Mouse (Mus musculus) lung, embryonic 16.5 days (tissue): ENCODE measurements at regions not wholly inside any gene's neighbourhood (a gene's known extent, or its start where the extent isn't known, plus 50 kb on each side); places are given as distances from the start of the nearest gene placed in this dataset.

Source experiments
- ATAC-seq: fragments of 200-750 bp; cut with Nextera tagmentation; 2 replicates; pipeline ENCODE4 v1.8.0; 2017; ENCODE audit warnings: low read depth, mild to moderate bottlenecking, moderate library complexity
- H3K27ac ChIP-seq: fragments of 300-500 bp; sonication (generic); 2 replicates; pipeline ENCODE4 v1.5.1; 2014; ENCODE audit warnings: mild to moderate bottlenecking, control low read depth, low read length
- H3K27me3 ChIP-seq: fragments of 300-500 bp; sonication (generic); 2 replicates; pipeline ENCODE4 v1.6.1; 2014; ENCODE audit warnings: low read depth, low read length, mixed read lengths; ENCODE audit not compliant: control insufficient read depth, insufficient read depth
- H3K36me3 ChIP-seq: fragments of 300-500 bp; sonication (generic); 2 replicates; pipeline ENCODE4 v1.6.1; 2014; ENCODE audit warnings: low read length; ENCODE audit not compliant: control insufficient read depth, insufficient read depth
- H3K4me1 ChIP-seq: fragments of 300-500 bp; sonication (generic); replicated peaks from 2 replicates; pipeline ENCODE4 v1.6.1; 2014; ENCODE audit warnings: low read length, mixed read lengths; ENCODE audit not compliant: control insufficient read depth, insufficient read depth
- H3K4me2 ChIP-seq: fragments of 300-500 bp; sonication (generic); 2 replicates; pipeline ENCODE4 v1.6.1; 2014; ENCODE audit warnings: low read depth, low read length, control low read depth
- H3K4me3 ChIP-seq: fragments of 300-500 bp; sonication (generic); 2 replicates; pipeline ENCODE4 v1.5.1; 2014; ENCODE audit warnings: mild to moderate bottlenecking, low read length, control low read depth
- H3K9ac ChIP-seq: fragments of 300-500 bp; sonication (generic); 2 replicates; pipeline ENCODE4 v1.6.1; 2014; ENCODE audit warnings: low read length, control low read depth
- H3K9me3 ChIP-seq: fragments of 300-500 bp; sonication (generic); 2 replicates; pipeline ENCODE4 v1.6.1; 2016; ENCODE audit warnings: low read length; ENCODE audit not compliant: control insufficient read depth
- WGBS: fragments of 180-500 bp; shearing (Covaris S2); extraction: QIAGEN DNeasy Blood & Tissue Kit; methylation state at CpG from one replicate; pipeline ENCODE4 v1.1.7; 2014; 5-methylcytosine and 5-hydroxymethylcytosine counted together

DNA sequence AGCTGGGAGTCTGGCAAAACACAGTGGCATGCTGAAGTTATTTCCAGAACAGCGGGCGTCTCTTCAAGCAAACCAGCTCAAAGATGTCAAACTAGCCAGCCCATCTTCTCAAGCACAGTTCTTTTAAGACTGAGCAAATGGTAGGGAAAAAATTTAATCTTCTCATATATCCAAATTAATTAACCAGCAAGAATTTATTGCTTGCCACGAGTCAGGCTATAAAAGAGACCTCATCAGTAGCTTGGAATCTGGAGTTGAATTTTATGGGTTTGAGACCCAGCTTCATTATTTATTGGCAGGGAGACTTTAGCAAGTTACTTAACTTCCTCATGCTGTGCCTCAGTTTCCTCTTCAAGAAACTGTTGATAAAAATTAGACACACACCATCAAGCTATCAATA, 742.5 kb upstream of the Tmpo start:
- H3K4me1 ChIP-seq, result no peaks in the 10 kb centered on the region
- 80% methylated on average over 3 of the region's 3 CpGs for WGBS
- no peaks in the 10 kb centered on the region for H3K36me3 ChIP-seq
- H3K4me3 ChIP-seq, result no peak overlapping the region
- H3K9ac ChIP-seq, result no peak overlapping the region
- H3K9me3 ChIP-seq, result no peaks in the 10 kb centered on the region
- H3K27ac ChIP-seq, result no peak overlapping the region
- H3K4me2 ChIP-seq, result no peak overlapping the region
- ATAC-seq, result no peak
- no peaks in the 10 kb centered on the region for H3K27me3 ChIP-seq

DNA sequence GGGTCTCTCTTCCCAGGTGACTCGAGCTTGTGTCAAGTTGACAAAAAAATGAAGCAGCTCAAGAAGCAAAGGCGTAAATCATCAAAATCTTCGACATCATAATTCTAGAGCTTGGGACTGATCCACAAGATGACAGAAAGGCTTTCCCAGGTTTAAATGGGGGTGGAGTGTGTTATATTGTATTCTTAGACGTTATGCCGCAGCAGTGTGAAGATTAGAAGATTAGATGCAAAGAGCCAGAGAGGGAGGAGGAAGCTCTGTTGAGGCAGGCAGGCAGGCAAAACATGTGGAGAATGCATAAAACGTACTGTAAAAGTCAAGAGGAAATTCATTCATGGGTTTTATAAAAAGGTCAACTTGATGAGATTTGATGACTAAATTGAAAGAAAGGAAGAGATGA, 708.7 kb upstream of the Tmpo start:
- no peaks in the 10 kb centered on the region for H3K27me3 ChIP-seq
- WGBS, result 77% methylated on average over 6 of the region's 6 CpGs
- no peak for ATAC-seq
- H3K4me1 ChIP-seq, result no peaks in the 10 kb centered on the region
- no peak overlapping the region for H3K4me3 ChIP-seq
- no peak overlapping the region for H3K4me2 ChIP-seq
- no peaks in the 10 kb centered on the region for H3K9me3 ChIP-seq
- H3K9ac ChIP-seq, result no peak overlapping the region
- H3K27ac ChIP-seq, result no peak overlapping the region
- no peaks in the 10 kb centered on the region for H3K36me3 ChIP-seq

DNA sequence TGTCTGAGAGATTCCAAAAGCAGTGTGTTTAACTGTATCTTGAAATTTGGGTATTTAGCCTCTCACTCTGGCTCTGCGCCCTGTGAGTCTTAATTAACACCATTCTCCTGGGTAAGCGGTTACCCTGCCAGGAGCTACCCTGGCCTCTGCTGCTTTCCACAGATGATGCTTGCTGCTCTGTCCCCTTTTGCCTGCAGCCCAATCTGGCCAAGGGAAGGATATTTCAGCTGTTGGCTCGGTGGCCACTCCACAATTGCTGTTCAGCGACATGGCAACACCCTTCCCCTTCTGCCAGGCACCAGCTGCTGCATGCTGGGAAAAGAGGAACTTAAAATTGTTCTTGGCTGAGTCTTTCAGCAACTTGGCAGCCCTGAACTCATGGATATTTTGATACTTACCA, 707.4 kb upstream of the Tmpo start:
- H3K9ac ChIP-seq, result no peak overlapping the region
- H3K27ac ChIP-seq, result no peak overlapping the region
- 78% methylated on average over 4 of the region's 4 CpGs for WGBS
- H3K4me2 ChIP-seq, result no peak overlapping the region
- H3K4me3 ChIP-seq, result no peak overlapping the region
- no peak for ATAC-seq
- no peaks in the 10 kb centered on the region for H3K36me3 ChIP-seq
- H3K4me1 ChIP-seq, result no peaks in the 10 kb centered on the region
- H3K9me3 ChIP-seq, result no peaks in the 10 kb centered on the region
- no peaks in the 10 kb centered on the region for H3K27me3 ChIP-seq

- Histone ChIP-seq H3K36me3 (no peaks in the 10 kb centered on the region), H3K4me1 (no peaks in the 10 kb centered on the region), H3K9me3 (no peaks in the 10 kb centered on the region), H3K4me3 (no peak overlapping the region), H3K27me3 (no peaks in the 10 kb centered on the region), H3K27ac (no peak overlapping the region), H3K4me2 (no peak overlapping the region), H3K9ac (no peak overlapping the region)
- ATAC-seq, result no peak
- 65% methylated on average over 5 of the region's 5 CpGs for WGBS
Measured at GRCm38 (mm10) chr10:91883155-91883554, 702.0 kb upstream of the Tmpo start.

- no peaks in the 10 kb centered on the region for H3K36me3 ChIP-seq
- no peak for ATAC-seq
- no peak overlapping the region for H3K4me2 ChIP-seq
- H3K4me1 ChIP-seq, result no peaks in the 10 kb centered on the region
- H3K4me3 ChIP-seq, result no peak overlapping the region
- no peaks in the 10 kb centered on the region for H3K27me3 ChIP-seq
- H3K9me3 ChIP-seq, result no peaks in the 10 kb centered on the region
- WGBS, result 69% methylated on average over 4 of the region's 4 CpGs
- H3K9ac ChIP-seq, result no peak overlapping the region
- no peak overlapping the region for H3K27ac ChIP-seq
Measured at GRCm38 (mm10) chr10:91882481-91882880, 701.4 kb upstream of the Tmpo start.

DNA sequence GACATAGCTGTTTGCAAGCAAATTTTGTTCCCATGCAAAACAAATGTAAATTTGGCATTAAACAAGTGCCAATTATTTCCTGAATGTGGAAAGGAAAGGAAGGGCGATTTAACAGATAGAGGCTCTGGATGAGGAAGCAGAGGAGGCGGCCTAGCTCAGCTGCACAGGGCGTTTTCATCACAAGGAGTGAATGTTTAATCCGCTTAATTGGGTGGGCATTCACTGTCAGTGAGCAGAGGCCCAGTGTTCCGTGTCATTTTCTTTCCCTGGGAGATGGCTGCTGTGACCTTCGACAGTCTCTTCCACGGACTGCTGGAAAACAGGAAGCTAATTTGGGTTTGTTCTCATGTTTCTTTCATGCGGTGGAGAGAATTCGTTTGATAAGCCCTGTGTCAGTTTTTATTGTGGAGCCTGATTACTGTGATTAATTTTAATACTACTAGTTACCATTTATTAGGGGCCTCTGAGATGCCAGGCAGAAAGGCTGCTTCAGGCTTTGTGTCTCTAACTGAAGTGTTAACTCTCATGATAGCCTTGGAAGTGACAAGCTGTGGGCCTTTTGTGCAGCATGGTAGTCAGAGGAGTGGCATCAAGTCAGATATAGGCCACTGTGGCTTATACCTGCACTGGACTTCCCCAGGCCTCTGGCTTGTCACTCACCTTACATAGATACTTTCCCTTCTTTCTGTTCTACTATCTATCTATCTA, 700.6 kb upstream of the Tmpo start:
- WGBS, result 54% methylated on average over 9 of the region's 9 CpGs
- Histone ChIP-seq H3K9ac (no peak overlapping the region), H3K36me3 (no peaks in the 10 kb centered on the region)

GRCm38 (mm10) chr10:91875450-91875849, 694.3 kb upstream of the Tmpo start:
- Histone ChIP-seq H3K27me3 (no peaks in the 10 kb centered on the region), H3K4me2 (no peak overlapping the region), H3K9ac (no peak overlapping the region), H3K4me1 (0 out of 2 replicates have a peak, but pooled peaks cover 2% of the 10 kb centered on the region), H3K27ac (no peak overlapping the region), H3K4me3 (no peak overlapping the region), H3K9me3 (no peaks in the 10 kb centered on the region), H3K36me3 (no peaks in the 10 kb centered on the region)
- no peak for ATAC-seq
- 75% methylated on average over 3 of the region's 3 CpGs for WGBS

More for the DNA sequence above, 700.6 kb upstream of the Tmpo start:
- Histone ChIP-seq H3K4me2 (no peak overlapping the region), H3K4me3 (no peak overlapping the region), H3K27ac (no peak overlapping the region), H3K4me1 (no peaks in the 10 kb centered on the region), H3K27me3 (no peaks in the 10 kb centered on the region), H3K9me3 (no peaks in the 10 kb centered on the region)
- ATAC-seq, result no peak

GRCm38 (mm10) chr10:91871244-91871643, 690.1 kb upstream of the Tmpo start:
- H3K4me3 ChIP-seq, result no peak overlapping the region
- H3K4me1 ChIP-seq, result 0 out of 2 replicates have a peak, but pooled peaks cover 2% of the 10 kb centered on the region
- 24% methylated on average over 4 of the region's 4 CpGs for WGBS
- ATAC-seq, result peak; percentile 74
- H3K4me2 ChIP-seq, result no peak overlapping the region
- H3K9ac ChIP-seq, result no peak overlapping the region
- no peaks in the 10 kb centered on the region for H3K36me3 ChIP-seq
- no peaks in the 10 kb centered on the region for H3K27me3 ChIP-seq
- H3K9me3 ChIP-seq, result no peaks in the 10 kb centered on the region
- no peak overlapping the region for H3K27ac ChIP-seq

DNA sequence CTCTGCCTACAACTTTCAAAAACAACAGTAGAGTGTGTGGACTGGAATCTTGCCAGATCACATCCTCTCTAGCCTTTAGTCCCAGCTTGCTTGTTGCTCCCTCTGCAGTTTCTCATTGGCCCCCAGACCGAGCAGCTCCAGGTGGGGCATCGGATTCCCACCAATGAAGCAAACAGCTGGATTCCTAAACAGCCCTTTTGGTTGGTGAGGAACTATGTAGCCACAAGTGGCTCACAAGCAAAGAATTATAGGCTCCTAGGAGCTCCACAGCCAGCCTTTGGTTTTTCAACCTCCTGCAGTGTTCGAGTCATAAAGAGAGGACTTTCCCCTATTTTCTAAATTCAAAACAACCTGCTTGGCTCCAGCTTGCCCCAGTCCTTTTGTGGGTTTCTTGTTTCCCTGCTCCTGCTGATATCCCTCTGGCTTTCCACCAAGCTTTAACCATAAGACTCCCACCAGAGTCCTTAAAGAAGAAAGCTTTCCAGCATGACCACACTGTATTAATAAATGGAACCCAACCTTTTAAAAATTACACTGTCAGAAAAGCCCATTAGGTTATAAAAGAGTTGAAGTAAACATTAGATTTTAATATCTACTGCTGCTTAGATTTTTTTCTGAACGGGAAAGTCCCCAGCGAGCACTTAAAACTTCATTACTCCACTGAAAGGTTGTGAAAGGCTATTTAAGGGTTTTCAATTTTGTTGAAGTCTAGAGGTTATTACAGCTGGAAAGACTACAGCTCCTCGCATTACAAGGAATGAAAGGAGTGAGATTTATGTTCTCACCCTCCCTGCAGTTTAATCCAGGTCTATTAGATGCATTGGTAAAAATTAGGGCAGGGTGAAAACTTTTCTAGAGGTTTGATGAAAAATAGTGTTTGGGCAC, 677.8 kb upstream of the Tmpo start:
- H3K9ac ChIP-seq, result no peak overlapping the region
- no peak overlapping the region for H3K27ac ChIP-seq
- H3K27me3 ChIP-seq, result no peaks in the 10 kb centered on the region
- H3K36me3 ChIP-seq, result no peaks in the 10 kb centered on the region
- H3K4me1 ChIP-seq, result no peaks in the 10 kb centered on the region
- WGBS, result 41% methylated on average over 6 of the region's 6 CpGs
- ATAC-seq, result no peak
- H3K4me3 ChIP-seq, result no peak overlapping the region
- no peak overlapping the region for H3K4me2 ChIP-seq
- H3K9me3 ChIP-seq, result no peaks in the 10 kb centered on the region
